Mouse (Mus musculus) ES-Bruce4 (cell line): Measurements from ENCODE around the gene A630001G21Rik. TPM values are rescaled to one million over a fixed set of nuclear protein-coding genes. Genes with fewer than 3 reads are reported as not detected.

Source experiments
- H3K27ac ChIP-seq: 2 replicates; pipeline ENCODE4 v1.5.1; 2012; ENCODE audit warnings: low read length, inconsistent platforms; ENCODE audit not compliant: insufficient read depth
- H3K27me3 ChIP-seq: 2 replicates; pipeline ENCODE4 v1.6.1; 2012; ENCODE audit warnings: mild to moderate bottlenecking, low read length, inconsistent platforms; ENCODE audit not compliant: control insufficient read depth, poor library complexity, insufficient read depth, severe bottlenecking
- H3K36me3 ChIP-seq: 2 replicates; pipeline ENCODE4 v1.6.1; 2012; ENCODE audit warnings: inconsistent platforms, mild to moderate bottlenecking, low read length, moderate library complexity; ENCODE audit not compliant: control insufficient read depth, poor library complexity, insufficient read depth, severe bottlenecking
- H3K4me1 ChIP-seq: one replicate; pipeline ENCODE4 v1.8.1; 2011; ENCODE audit warnings: low read length; ENCODE audit not compliant: control insufficient read depth, insufficient read depth
- H3K4me3 ChIP-seq: 2 replicates; pipeline ENCODE4 v1.5.1; 2011; ENCODE audit warnings: low read depth, mild to moderate bottlenecking, low read length
- H3K9ac ChIP-seq: 2 replicates; pipeline ENCODE4 v1.6.1; 2012; ENCODE audit warnings: low read depth, mild to moderate bottlenecking, inconsistent platforms; ENCODE audit not compliant: poor library complexity, severe bottlenecking
- H3K9me3 ChIP-seq: replicated peaks from 2 replicates; pipeline ENCODE4 v1.6.1; 2012; ENCODE audit warnings: mild to moderate bottlenecking, low read length, inconsistent platforms; ENCODE audit not compliant: control insufficient read depth, poor library complexity, insufficient read depth, severe bottlenecking
- CTCF ChIP-seq: IDR thresholded peaks from one replicate; pipeline ENCODE4 v1.8.1; 2011; ENCODE audit warnings: low read depth, low read length
- EP300 ChIP-seq: IDR thresholded peaks from 2 replicates; pipeline ENCODE4 v1.6.1; 2011; ENCODE audit warnings: low read depth, low read length; ENCODE audit not compliant: insufficient read depth
- POLR2A ChIP-seq: IDR thresholded peaks from one replicate; pipeline ENCODE4 v1.8.1; 2011; ENCODE audit warnings: low read length; ENCODE audit not compliant: insufficient read depth
- polyA plus RNA-seq: library from polyadenylated mRNA; stranded (reverse); fragments of >200 nt; gene quantifications from 2 replicates; pipeline ENCODE4 v1.2.4, GENCODE M21; 2011; ENCODE audit warnings: low read depth; ENCODE audit not compliant: missing spikeins, insufficient read depth, insufficient read length

Gene A630001G21Rik
- polyA plus RNA-seq, 1 experiment = 1.1 TPM

DNA sequence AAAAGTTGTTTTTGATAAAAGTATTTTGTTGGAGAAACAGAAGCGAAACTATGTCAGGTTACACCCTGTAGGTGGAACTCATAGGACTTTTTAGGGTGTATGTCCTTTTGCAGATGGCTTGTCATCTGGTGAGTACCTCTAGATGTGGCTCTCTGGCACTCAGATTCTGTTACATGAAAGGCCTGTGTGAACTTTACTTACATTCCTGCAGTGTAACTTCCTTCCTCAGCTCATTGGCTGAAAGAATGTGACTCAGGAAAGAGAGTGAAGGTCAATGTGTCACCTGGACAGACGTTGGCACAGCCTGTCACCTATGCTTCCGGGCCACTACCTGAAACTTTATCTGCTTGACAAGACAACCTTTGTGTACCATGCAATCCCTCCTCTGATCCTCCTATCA lies 33.9 kb downstream of the A630001G21Rik start:
- Histone ChIP-seq H3K9ac (no peak overlapping the region), H3K9me3 (no peaks in the 10 kb centered on the region), H3K27ac (no peak overlapping the region), H3K27me3 (no peaks in the 10 kb centered on the region), H3K4me1 (no peaks in the 10 kb centered on the region), H3K36me3 (no peaks in the 10 kb centered on the region), H3K4me3 (no peak overlapping the region)
- TF ChIP-seq CTCF (no peak), EP300 (no peak), POLR2A (no peak)

DNA sequence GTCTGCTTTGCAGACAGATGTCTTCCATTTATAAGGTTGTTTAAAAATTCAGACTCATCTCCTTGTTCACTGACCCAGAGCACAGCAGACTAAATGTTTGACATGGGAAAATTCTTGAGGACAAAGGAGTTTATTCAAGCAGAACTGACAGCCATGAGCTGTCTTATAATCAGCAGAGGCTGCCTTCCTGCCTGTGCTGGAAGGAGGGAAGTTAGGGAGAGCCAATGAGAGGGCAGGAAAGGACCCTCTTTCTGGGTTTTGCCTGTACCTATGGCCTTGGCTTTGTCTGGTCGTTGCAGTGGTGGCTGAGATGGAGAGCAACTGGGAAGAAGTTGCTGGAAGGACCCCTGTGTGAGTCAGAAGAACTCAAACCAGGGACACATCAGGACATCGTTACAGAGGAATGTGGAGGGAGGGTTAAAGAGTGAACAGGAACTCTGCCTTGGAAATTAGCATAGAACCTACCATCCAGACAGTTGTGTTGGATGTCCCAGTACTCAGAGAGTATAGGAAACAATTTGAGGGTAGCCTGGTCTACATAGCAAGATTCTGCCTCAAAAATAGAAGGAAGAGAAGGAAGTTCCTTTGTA lies 35.4 kb downstream of the A630001G21Rik start:
- no peak overlapping the region for H3K27ac ChIP-seq

DNA sequence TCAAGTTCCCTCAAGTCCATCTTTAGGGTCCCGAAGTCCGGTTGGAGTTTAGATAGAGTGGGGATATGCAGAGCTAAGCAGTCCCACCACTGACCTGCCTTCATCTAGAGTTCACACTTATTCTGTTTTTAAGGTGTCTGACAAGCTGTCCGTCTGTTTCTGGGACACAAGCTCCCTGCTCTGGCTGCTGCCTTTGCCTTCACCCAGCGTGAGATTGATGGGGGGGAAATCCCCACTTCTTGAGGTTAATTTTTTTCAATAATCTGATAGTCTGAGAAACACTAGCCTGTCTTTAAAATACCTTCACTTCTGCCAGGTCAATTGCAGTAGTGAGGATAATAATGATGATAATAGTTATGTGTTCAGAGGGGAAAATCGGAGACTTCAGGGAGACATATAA lies 36.1 kb downstream of the A630001G21Rik start:
- Histone ChIP-seq H3K4me1 (no peaks in the 10 kb centered on the region), H3K36me3 (no peaks in the 10 kb centered on the region), H3K9me3 (no peaks in the 10 kb centered on the region), H3K27ac (no peak overlapping the region), H3K27me3 (no peaks in the 10 kb centered on the region), H3K9ac (no peak overlapping the region), H3K4me3 (no peak overlapping the region)
- TF ChIP-seq EP300 (no peak), CTCF (no peak), POLR2A (no peak)

More for the DNA sequence above, 35.4 kb downstream of the A630001G21Rik start:
- no peak overlapping the region for H3K9ac ChIP-seq
- H3K4me3 ChIP-seq = no peak overlapping the region
- no peaks in the 10 kb centered on the region for H3K36me3 ChIP-seq
- no peaks in the 10 kb centered on the region for H3K4me1 ChIP-seq
- no peaks in the 10 kb centered on the region for H3K27me3 ChIP-seq
- H3K9me3 ChIP-seq = no peaks in the 10 kb centered on the region
- TF ChIP-seq POLR2A (no peak), EP300 (no peak), CTCF (no peak)

DNA sequence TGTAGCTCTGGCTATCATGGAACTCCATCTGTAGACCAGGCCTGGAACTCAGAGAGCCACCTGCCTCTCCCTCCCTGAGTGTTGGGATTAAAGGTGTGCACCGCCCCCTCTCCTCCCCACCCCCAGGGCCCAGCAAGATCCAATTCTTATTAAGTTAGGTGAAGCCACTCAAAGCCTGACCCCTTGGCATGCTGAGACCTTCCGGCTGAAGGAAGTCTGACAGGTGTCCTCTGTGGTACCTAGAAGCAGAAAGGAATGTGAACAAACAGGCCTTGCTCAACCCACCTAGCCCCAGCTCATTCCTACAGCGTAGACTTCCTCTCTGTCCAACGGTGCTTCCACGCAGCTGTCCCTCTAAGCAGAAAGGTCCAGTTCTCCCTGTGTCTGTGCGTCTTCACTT lies 37.5 kb downstream of the A630001G21Rik start:
- 0 out of 2 replicates have a peak, but pooled peaks have one; percentile 9 for TF ChIP-seq EP300
- no peak for TF ChIP-seq POLR2A
- no peaks in the 10 kb centered on the region for H3K36me3 ChIP-seq
- H3K4me1 ChIP-seq = no peaks in the 10 kb centered on the region
- no peaks in the 10 kb centered on the region for H3K9me3 ChIP-seq
- H3K9ac ChIP-seq = no peak overlapping the region
- no peak overlapping the region for H3K4me3 ChIP-seq
- H3K27me3 ChIP-seq = no peaks in the 10 kb centered on the region
- H3K27ac ChIP-seq = no peak overlapping the region

DNA sequence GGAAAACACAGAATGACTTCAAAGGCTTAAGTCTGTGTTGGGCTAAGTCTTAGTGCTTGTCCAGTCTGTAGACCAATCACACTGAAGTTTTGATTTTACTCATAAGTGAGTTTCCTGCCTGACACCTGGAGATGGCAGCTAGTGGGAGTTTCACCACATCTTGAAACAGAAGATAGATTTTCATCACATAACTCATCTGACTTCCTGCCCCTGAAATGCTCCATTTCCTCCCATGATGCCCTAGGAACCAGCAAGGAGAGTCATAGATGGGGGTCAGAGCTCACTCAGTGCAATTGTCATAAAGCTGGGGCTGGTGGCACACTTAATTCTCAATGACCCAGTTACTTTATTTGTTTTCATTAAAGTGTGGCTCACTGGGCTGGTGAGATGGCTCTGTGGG lies 38.6 kb downstream of the A630001G21Rik start:
- H3K27me3 ChIP-seq = no peaks in the 10 kb centered on the region
- H3K9me3 ChIP-seq = no peaks in the 10 kb centered on the region
- TF ChIP-seq EP300 (no peak), CTCF (no peak), POLR2A (no peak)
- H3K4me1 ChIP-seq = no peaks in the 10 kb centered on the region
- H3K36me3 ChIP-seq = no peaks in the 10 kb centered on the region
- no peak overlapping the region for H3K9ac ChIP-seq
- no peak overlapping the region for H3K27ac ChIP-seq
- no peak overlapping the region for H3K4me3 ChIP-seq

DNA sequence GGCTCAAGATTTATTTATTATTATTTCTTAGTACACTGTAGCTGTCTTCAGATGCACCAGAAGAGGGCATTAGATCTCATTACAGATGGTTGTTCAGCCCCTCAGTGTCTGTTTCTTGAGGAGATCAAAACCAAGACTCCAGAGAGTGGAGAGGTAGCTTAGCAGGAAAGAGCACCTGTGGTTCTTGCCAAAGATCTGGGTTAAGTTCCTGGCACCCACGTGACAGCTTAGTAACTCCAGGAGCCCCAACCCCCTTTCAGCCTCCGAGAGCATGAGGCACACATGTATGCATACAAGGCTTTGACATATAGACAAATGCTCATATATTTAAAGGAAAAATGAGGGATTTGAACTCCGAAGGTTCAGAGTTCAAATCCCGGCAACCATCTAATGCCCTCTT lies 39.4 kb downstream of the A630001G21Rik start:
- no peak overlapping the region for H3K27ac ChIP-seq
- no peaks in the 10 kb centered on the region for H3K36me3 ChIP-seq
- TF ChIP-seq POLR2A (no peak), CTCF (no peak), EP300 (no peak)
- H3K9ac ChIP-seq = no peak overlapping the region
- no peak overlapping the region for H3K4me3 ChIP-seq
- no peaks in the 10 kb centered on the region for H3K9me3 ChIP-seq
- no peaks in the 10 kb centered on the region for H3K4me1 ChIP-seq
- H3K27me3 ChIP-seq = no peaks in the 10 kb centered on the region
